Mouse (Mus musculus) ES-Bruce4 (cell line): ENCODE data around the gene 1810055G02Rik. TPM values are rescaled to one million over a fixed set of nuclear protein-coding genes. Genes with fewer than 3 reads are reported as not detected.

Experiments
- H3K27ac ChIP-seq: 2 replicates; pipeline ENCODE4 v1.5.1; 2012; ENCODE audit warnings: low read length, inconsistent platforms; ENCODE audit not compliant: insufficient read depth
- H3K27me3 ChIP-seq: 2 replicates; pipeline ENCODE4 v1.6.1; 2012; ENCODE audit warnings: mild to moderate bottlenecking, low read length, inconsistent platforms; ENCODE audit not compliant: control insufficient read depth, poor library complexity, insufficient read depth, severe bottlenecking
- H3K36me3 ChIP-seq: 2 replicates; pipeline ENCODE4 v1.6.1; 2012; ENCODE audit warnings: inconsistent platforms, mild to moderate bottlenecking, low read length, moderate library complexity; ENCODE audit not compliant: control insufficient read depth, poor library complexity, insufficient read depth, severe bottlenecking
- H3K4me1 ChIP-seq: one replicate; pipeline ENCODE4 v1.8.1; 2011; ENCODE audit warnings: low read length; ENCODE audit not compliant: control insufficient read depth, insufficient read depth
- H3K4me3 ChIP-seq: 2 replicates; pipeline ENCODE4 v1.5.1; 2011; ENCODE audit warnings: low read depth, mild to moderate bottlenecking, low read length
- H3K9ac ChIP-seq: 2 replicates; pipeline ENCODE4 v1.6.1; 2012; ENCODE audit warnings: low read depth, mild to moderate bottlenecking, inconsistent platforms; ENCODE audit not compliant: poor library complexity, severe bottlenecking
- H3K9me3 ChIP-seq: replicated peaks from 2 replicates; pipeline ENCODE4 v1.6.1; 2012; ENCODE audit warnings: mild to moderate bottlenecking, low read length, inconsistent platforms; ENCODE audit not compliant: control insufficient read depth, poor library complexity, insufficient read depth, severe bottlenecking
- CTCF ChIP-seq: IDR thresholded peaks from one replicate; pipeline ENCODE4 v1.8.1; 2011; ENCODE audit warnings: low read depth, low read length
- EP300 ChIP-seq: IDR thresholded peaks from 2 replicates; pipeline ENCODE4 v1.6.1; 2011; ENCODE audit warnings: low read depth, low read length; ENCODE audit not compliant: insufficient read depth
- POLR2A ChIP-seq: IDR thresholded peaks from one replicate; pipeline ENCODE4 v1.8.1; 2011; ENCODE audit warnings: low read length; ENCODE audit not compliant: insufficient read depth
- polyA plus RNA-seq: library from polyadenylated mRNA; stranded (reverse); fragments of >200 nt; gene quantifications from 2 replicates; pipeline ENCODE4 v1.2.4, GENCODE M21; 2011; ENCODE audit warnings: low read depth; ENCODE audit not compliant: missing spikeins, insufficient read depth, insufficient read length

1810055G02Rik gene
- polyA plus RNA-seq, 1 experiment: 30.7 TPM

GRCm38 (mm10) chr19:3765221-3765820 lies 57.2 kb downstream of the 1810055G02Rik start:
- Histone ChIP-seq H3K9ac (no peak overlapping the region), H3K4me1 (peaks cover 2% of the 10 kb centered on the region)
- TF ChIP-seq EP300 (no peak), POLR2A (no peak), CTCF (no peak)

GRCm38 (mm10) chr19:3766378-3766777 lies 58.3 kb downstream of the 1810055G02Rik start:
- H3K4me3 ChIP-seq: no peak overlapping the region
- no peaks in the 10 kb centered on the region for H3K36me3 ChIP-seq
- no peaks in the 10 kb centered on the region for H3K27me3 ChIP-seq
- TF ChIP-seq CTCF (no peak), POLR2A (no peak), EP300 (no peak)
- peaks cover 2% of the 10 kb centered on the region for H3K4me1 ChIP-seq
- H3K27ac ChIP-seq: no peak overlapping the region
- no peak overlapping the region for H3K9ac ChIP-seq
- no peaks in the 10 kb centered on the region for H3K9me3 ChIP-seq

More at GRCm38 (mm10) chr19:3765221-3765820, 57.2 kb downstream of the 1810055G02Rik start:
- Histone ChIP-seq H3K4me3 (no peak overlapping the region), H3K36me3 (no peaks in the 10 kb centered on the region), H3K27me3 (no peaks in the 10 kb centered on the region), H3K27ac (no peak overlapping the region), H3K9me3 (peaks cover 5% of the 10 kb centered on the region)

GRCm38 (mm10) chr19:3767276-3767780 lies 59.2 kb downstream of the 1810055G02Rik start, which contains the start of gene Kmt5b:
TSS of gene Kmt5b (plus strand) at chr19:3767421.
- Histone ChIP-seq H3K9ac (peak within 1 kb of the TSS; percentile 96), H3K4me3 (peak within 1 kb of the TSS; percentile 63)
- TF ChIP-seq CTCF (no peak), POLR2A (peak; percentile 92), EP300 (peak; percentile 51; the same call in 1 of the 2 replicates)

More at GRCm38 (mm10) chr19:3767276-3767780, 59.2 kb downstream of the 1810055G02Rik start, which contains the start of gene Kmt5b:
- Histone ChIP-seq H3K9me3 (no peaks in the 10 kb centered on the region), H3K27me3 (no peaks in the 10 kb centered on the region), H3K4me1 (peaks cover 2% of the 10 kb centered on the region), H3K27ac (peak within 1 kb of the TSS; percentile 86), H3K36me3 (no peaks in the 10 kb centered on the region)

Other genes starting within 250 kb of the 1810055G02Rik start
- 153 and 171 TPM in 2 replicates for gene Ppp6r3, start 132.5 kb upstream of the 1810055G02Rik start, polyA plus RNA-seq
- gene Lrp5, start 21.7 kb upstream of the 1810055G02Rik start, polyA plus RNA-seq: 38.6 and 40.2 TPM in 2 replicates
- gene Kmt5b, start 59.1 kb downstream of the 1810055G02Rik start, polyA plus RNA-seq: 34.6 and 39.4 TPM in 2 replicates
- 142 and 148 TPM in 2 replicates for gene Chka, start 143.5 kb downstream of the 1810055G02Rik start, polyA plus RNA-seq
- 25.2 and 30.0 TPM in 2 replicates for gene Tcirg1, start 198.8 kb downstream of the 1810055G02Rik start, polyA plus RNA-seq
- 91.7 and 112 TPM in 2 replicates for gene Ndufs8, start 204.5 kb downstream of the 1810055G02Rik start, polyA plus RNA-seq
- gene Aldh3b1, start 221.5 kb downstream of the 1810055G02Rik start, polyA plus RNA-seq: 0.66 and 0.96 TPM in 2 replicates
- 12.1 and 13.5 TPM in 2 replicates for gene Unc93b1, start 226.9 kb downstream of the 1810055G02Rik start, polyA plus RNA-seq